Mouse (Mus musculus): Measurements from ENCODE around the gene Top1.

Top1 gene

GRCm38 (mm10) chr2:160645614-160646137 lies at the start of gene Top1:
TSS of gene Top1 (plus strand) at chr2:160645888.
- ChIA-PET CTCF (interaction anchor here in 1 of 4 experiments (0.6 kb wide), 2 partner anchors 61 to 201 kb away, joined by 3 to 10 read pairs; no protein-coding TSS in a partner anchor), POLR2A (interaction anchor here (0.6 to 11.2 kb wide), 19 partner anchors 8 to 298 kb away, joined by 3 to 182 read pairs (median 4); no protein-coding TSS in a partner anchor)

GRCm38 (mm10) chr2:160597582-160598281 lies 48.0 kb upstream of the Top1 start:
- ChIA-PET CTCF (interaction anchor here (0.5 to 2.0 kb wide), 22 partner anchors 10 to 345 kb away, joined by 3 to 13 read pairs (median 3); partner anchors contain the start of gene Zhx3 (in 1 of the 4)), POLR2A (no interaction called here)

GRCm38 (mm10) chr2:160601805-160602204 lies 43.9 kb upstream of the Top1 start:
- POLR2A ChIA-PET, result interaction anchor here (0.6 to 1.1 kb wide), 9 partner anchors 12 to 437 kb away, joined by 3 to 6 read pairs (median 3); no protein-coding TSS in a partner anchor
- CTCF ChIA-PET, result interaction anchor here (0.5 to 1.5 kb wide), 62 partner anchors 8 to 1881 kb away, joined by 3 to 26 read pairs (median 4); partner anchors contain the start of gene Zhx3 (in 1 of the 4)

GRCm38 (mm10) chr2:160603154-160603933 lies 42.3 kb upstream of the Top1 start:
- ChIA-PET CTCF (interaction anchor here (0.5 to 1.6 kb wide), 9 partner anchors 10 to 1529 kb away, joined by 3 to 10 read pairs (median 4); no protein-coding TSS in a partner anchor), POLR2A (interaction anchor here (0.5 to 1.2 kb wide), 13 partner anchors 11 to 1415 kb away, joined by 3 to 8 read pairs (median 3); no protein-coding TSS in a partner anchor)

GRCm38 (mm10) chr2:160610012-160610411 lies 35.7 kb upstream of the Top1 start:
- POLR2A ChIA-PET, result no interaction called here
- CTCF ChIA-PET, result no interaction called here

- POLR2A ChIA-PET, result interaction anchor here in 2 of 4 experiments (0.6 to 4.2 kb wide), 11 partner anchors 9 to 272 kb away, joined by 3 to 25 read pairs (median 3); no protein-coding TSS in a partner anchor
These were observed 32.3 kb upstream of the Top1 start for GRCm38 (mm10) chr2:160613186-160613919.

GRCm38 (mm10) chr2:160617741-160618140 lies 27.9 kb upstream of the Top1 start:
- ChIA-PET CTCF (interaction anchor here in 1 of 4 experiments (0.6 to 0.9 kb wide), 2 partner anchors 15 to 16 kb away, joined by 3 to 4 read pairs; no protein-coding TSS in a partner anchor), POLR2A (interaction anchor here in 2 of 4 experiments (0.7 to 1.2 kb wide), 2 partner anchors 34 to 43 kb away, joined by 3 read pairs; no protein-coding TSS in a partner anchor)

More at GRCm38 (mm10) chr2:160613186-160613919, 32.3 kb upstream of the Top1 start:
- CTCF ChIA-PET, result interaction anchor here in 2 of 4 experiments (0.6 to 1.0 kb wide), 8 partner anchors 10 to 298 kb away, joined by 3 to 6 read pairs (median 4); no protein-coding TSS in a partner anchor

- POLR2A ChIA-PET, result interaction anchor here in 2 of 4 experiments (0.8 to 0.9 kb wide), 3 partner anchors 9 to 26 kb away, joined by 3 to 4 read pairs (median 4); no protein-coding TSS in a partner anchor
- CTCF ChIA-PET, result interaction anchor here in 1 of 4 experiments (0.6 kb wide), 1 partner anchor 877 kb away, joined by 3 read pairs; no protein-coding TSS in a partner anchor
These were observed 27.0 kb upstream of the Top1 start for GRCm38 (mm10) chr2:160618619-160619220.

GRCm38 (mm10) chr2:160619300-160619699 lies 26.4 kb upstream of the Top1 start:
- ChIA-PET POLR2A (interaction anchor here in 3 of 4 experiments (0.6 to 0.9 kb wide), 4 partner anchors 9 to 30 kb away, joined by 3 to 4 read pairs (median 4); no protein-coding TSS in a partner anchor), CTCF (interaction anchor here in 1 of 4 experiments (0.6 kb wide), 1 partner anchor 878 kb away, joined by 3 read pairs; no protein-coding TSS in a partner anchor)

- POLR2A ChIA-PET, result interaction anchor here in 1 of 4 experiments (0.6 kb wide), 1 partner anchor 29 kb away, joined by 3 read pairs; no protein-coding TSS in a partner anchor
- CTCF ChIA-PET, result no interaction called here
These were observed 25.9 kb upstream of the Top1 start for GRCm38 (mm10) chr2:160619831-160620230.

- CTCF ChIA-PET, result no interaction called here
- POLR2A ChIA-PET, result no interaction called here
These were observed 25.3 kb upstream of the Top1 start for GRCm38 (mm10) chr2:160620279-160620963.

GRCm38 (mm10) chr2:160621001-160621448 lies 24.7 kb upstream of the Top1 start:
- CTCF ChIA-PET, result no interaction called here
- POLR2A ChIA-PET, result no interaction called here

GRCm38 (mm10) chr2:160621661-160622211 lies 24.0 kb upstream of the Top1 start:
- POLR2A ChIA-PET, result interaction anchor here in 1 of 4 experiments (0.6 to 2.8 kb wide), 5 partner anchors 9 to 68 kb away, joined by 3 to 10 read pairs (median 3); partner anchors contain the start of gene Top1
- CTCF ChIA-PET, result interaction anchor here in 1 of 4 experiments (1.0 kb wide), 1 partner anchor 20 kb away, joined by 3 read pairs; no protein-coding TSS in a partner anchor

GRCm38 (mm10) chr2:160622646-160623045 lies 23.0 kb upstream of the Top1 start:
- POLR2A ChIA-PET, result interaction anchor here in 2 of 4 experiments (0.5 to 2.8 kb wide), 7 partner anchors 9 to 37 kb away, joined by 3 to 10 read pairs (median 4); partner anchors contain the start of gene Top1 (in 1 of the 2)
- CTCF ChIA-PET, result no interaction called here

GRCm38 (mm10) chr2:160623745-160624144 lies 21.9 kb upstream of the Top1 start:
- ChIA-PET POLR2A (interaction anchor here in 2 of 4 experiments (0.6 to 2.8 kb wide), 8 partner anchors 11 to 112 kb away, joined by 3 to 10 read pairs (median 4); partner anchors contain the start of gene Top1 (in 1 of the 2)), CTCF (interaction anchor here in 2 of 4 experiments (0.6 kb wide), 3 partner anchors 26 to 1773 kb away, joined by 3 to 6 read pairs (median 3); no protein-coding TSS in a partner anchor)

All from embryonic stem cell, embryonic (primary cell).